In genomic region chr10:22072739-22073138, GRCm38 (mm10) we compare ENCODE assay signal across 22 mouse cellular contexts. TPM values are rescaled to one million over a fixed set of nuclear protein-coding genes. Genes with fewer than 3 reads are reported as not detected.
DNase-seq lines count a peak whose midpoint lies in the region; ATAC-seq and TF ChIP-seq lines count a peak whose summit lies in the region.
"Had no signal": no experiment of that assay in that cellular context is flagged by ENCODE, and none has a peak within 500 bp of the region (broad histone marks: within the 10 kb centered on the region; RNA-seq: fewer than 3 reads in every experiment).

No protein-coding gene starts in this region.

- H3K79me2 ChIP-seq in liver, adult 2 months (ENCODE audit: control insufficient read depth, insufficient read depth, low read length) = no peaks in the 10 kb centered on the region

- H3K4me2 ChIP-seq in forebrain, embryonic 11.5 days (ENCODE audit: low read depth, low read length, severe bottlenecking) = no peak overlapping the region
- H3K4me2 ChIP-seq: liver, embryonic 13.5 days; neural tube, embryonic 13.5 days had no signal

- no peak overlapping the region for H3K4me3 ChIP-seq in gastrocnemius, adult 2 months
- no peak overlapping the region for H3K4me3 ChIP-seq in liver, adult 2 months (ENCODE audit: insufficient read depth, low read depth, low read length)
- H3K4me3 ChIP-seq in ES-Bruce4 (ENCODE audit: low read depth, low read length) = no peak overlapping the region
- no peak overlapping the region for H3K4me3 ChIP-seq in forebrain, embryonic 11.5 days (ENCODE audit: low read depth, low read length)
- H3K4me3 ChIP-seq: erythroblast, embryonic 14.5 days; liver, embryonic 13.5 days; neural tube, embryonic 13.5 days had no signal

- H3K27ac ChIP-seq in gastrocnemius, adult 2 months = no peak overlapping the region
- no peak overlapping the region for H3K27ac ChIP-seq in liver, adult 2 months (replicated peaks; ENCODE audit: insufficient read depth, low read depth, low read length)
- no peak overlapping the region for H3K27ac ChIP-seq in ES-Bruce4 (ENCODE audit: insufficient read depth, low read length)
- no peak overlapping the region for H3K27ac ChIP-seq in forebrain, embryonic 11.5 days (ENCODE audit: low read depth, low read length)
- H3K27ac ChIP-seq: liver, embryonic 13.5 days; neural tube, embryonic 13.5 days had no signal

- H3K9me3 ChIP-seq in ES-Bruce4 (replicated peaks; ENCODE audit: control insufficient read depth, insufficient read depth, low read length, poor library complexity, severe bottlenecking) = no peaks in the 10 kb centered on the region
- no peaks in the 10 kb centered on the region for H3K9me3 ChIP-seq in forebrain, embryonic 11.5 days (ENCODE audit: control insufficient read depth, low read length)
- H3K9me3 ChIP-seq: liver, embryonic 13.5 days; neural tube, embryonic 13.5 days had no signal

- 64% methylated on average over 2 of the region's 2 CpGs for WGBS in liver, adult 2 months
- WGBS in forebrain, embryonic 11.5 days = 65% methylated on average over 2 of the region's 2 CpGs

- TF ChIP-seq POLR2A in liver, adult 2 months (IDR thresholded peaks at IDR 0.05; ENCODE audit: extremely low read depth, insufficient read depth, low read length) = no peak
- no peak for TF ChIP-seq POLR2A in ES-Bruce4 (IDR thresholded peaks at IDR 0.05; ENCODE audit: insufficient read depth, low read length)

- H3K4me1 ChIP-seq in liver, adult 2 months (ENCODE audit: control insufficient read depth, insufficient read depth, low read length) = no peaks in the 10 kb centered on the region
- no peaks in the 10 kb centered on the region for H3K4me1 ChIP-seq in ES-Bruce4 (ENCODE audit: control insufficient read depth, insufficient read depth, low read length)
- H3K4me1 ChIP-seq in forebrain, embryonic 11.5 days (replicated peaks; ENCODE audit: control insufficient read depth, insufficient read depth, low read length) = no peaks in the 10 kb centered on the region
- H3K4me1 ChIP-seq: liver, embryonic 13.5 days; neural tube, embryonic 13.5 days had no signal

- no peak for DNase-seq in gastrocnemius, adult 2 months
- no peak for DNase-seq in gastrocnemius, postnatal 25 days
- DNase-seq in liver, adult 2 months (ENCODE audit: extremely low read depth, low read depth, low spot score) = peak; percentile 28
- DNase-seq in liver = no peak
- peak; percentile 15 for DNase-seq in lung, postnatal 14 days
- DNase-seq in forebrain, embryonic 11.5 days (ENCODE audit: low spot score) = no peak
- DNase-seq: cerebellum, adult 8-10 months; embryo, embryonic 11 days; liver, embryonic 13.5 days had no signal

- TF ChIP-seq CTCF in gastrocnemius, adult 2 months (IDR thresholded peaks at IDR 0.05) = peak; percentile 19; the same call in 1 of the 2 replicates
- TF ChIP-seq CTCF in liver, adult 2 months (IDR thresholded peaks at IDR 0.05; ENCODE audit: low read depth, low read length) = peak; percentile 42; the same call in 1 of the 2 replicates
- peak; percentile 9 for TF ChIP-seq CTCF in ES-Bruce4 (IDR thresholded peaks at IDR 0.05; ENCODE audit: low read depth, low read length)

- no peak for TF ChIP-seq EP300 in ES-Bruce4 (IDR thresholded peaks at IDR 0.05; ENCODE audit: insufficient read depth, low read depth, low read length)

- intact Hi-C loops in gastrocnemius, adult 2 months (cut with DNase I) = no loop called here

- no peak overlapping the region for H3K9ac ChIP-seq in liver, adult 2 months (ENCODE audit: low read depth, low read length)
- no peak overlapping the region for H3K9ac ChIP-seq in ES-Bruce4 (ENCODE audit: low read depth, poor library complexity, severe bottlenecking)
- H3K9ac ChIP-seq in forebrain, embryonic 11.5 days (ENCODE audit: low read length) = no peak overlapping the region
- H3K9ac ChIP-seq: liver, embryonic 13.5 days; neural tube, embryonic 13.5 days had no signal

- H3K36me3 ChIP-seq in liver, adult 2 months (ENCODE audit: control insufficient read depth, insufficient read depth, low read length) = no peaks in the 10 kb centered on the region
- H3K36me3 ChIP-seq in ES-Bruce4 (ENCODE audit: control insufficient read depth, insufficient read depth, low read length, poor library complexity, severe bottlenecking) = no peaks in the 10 kb centered on the region
- H3K36me3 ChIP-seq in forebrain, embryonic 11.5 days (ENCODE audit: control insufficient read depth, insufficient read depth, low read length) = no peaks in the 10 kb centered on the region
- H3K36me3 ChIP-seq: liver, embryonic 13.5 days; neural tube, embryonic 13.5 days had no signal

- no peaks in the 10 kb centered on the region for H3K27me3 ChIP-seq in liver, adult 2 months (ENCODE audit: control insufficient read depth, insufficient read depth, low read length)
- no peaks in the 10 kb centered on the region for H3K27me3 ChIP-seq in ES-Bruce4 (ENCODE audit: control insufficient read depth, insufficient read depth, low read length, poor library complexity, severe bottlenecking)
- H3K27me3 ChIP-seq in forebrain, embryonic 11.5 days (ENCODE audit: control insufficient read depth, insufficient read depth, low read length) = no peaks in the 10 kb centered on the region
- H3K27me3 ChIP-seq: liver, embryonic 13.5 days; neural tube, embryonic 13.5 days had no signal

- no peak for ATAC-seq in granulocyte monocyte progenitor cell, adult 5-6 weeks (replicated peaks; ENCODE audit: poor library complexity, severe bottlenecking)
- no peak for ATAC-seq in forebrain, embryonic 11.5 days (replicated peaks; ENCODE audit: low FRiP score)
- ATAC-seq: hindbrain, embryonic 16.5 days had no signal

RNA-seq across cellular contexts. Expression of gene 4930444G20Rik, which starts 4.9 kb away (rescaled TPM):
- not detected for total RNA-seq in gastrocnemius, adult 2 months (2021)
- not detected for total RNA-seq in gastrocnemius, postnatal 25 days (2021)
- total RNA-seq in liver, adult 2 months (2014; rRNA removed) = not detected in 2 replicates
- polyA plus RNA-seq in liver, adult 2 months (2012; rRNA removed) = not detected in 2 replicates
- polyA plus RNA-seq in ES-Bruce4 (2011; ENCODE audit: insufficient read depth, insufficient read length, low read depth, missing spikeins) = not detected in 2 replicates
- not detected in 2 replicates for total RNA-seq in granulocyte monocyte progenitor cell, adult 5-6 weeks (2014; fragmentation: Nextera tagmentation)
- not detected in 2 replicates for total RNA-seq in granulocyte monocyte progenitor cell, adult 5-6 weeks (2017)
- not detected in 2 replicates for polyA plus RNA-seq in forebrain, embryonic 11.5 days (2014; fragmentation: Nextera tagmentation; extraction: Ambion mirVana)
- total RNA-seq: heart, postnatal 10 days; layer of hippocampus, adult 18-20 months; left cerebral cortex, postnatal 14 days; megakaryocyte, adult 5-6 weeks; midbrain, postnatal 0 days had no signal
- polyA plus RNA-seq: C2C12; erythroblast, embryonic 14.5 days; gonadal fat pad, adult 2 months; hindbrain, embryonic 16.5 days; liver, embryonic 13.5 days; midbrain, postnatal 0 days; neural tube, embryonic 13.5 days; small intestine, adult 2 months had no signal

Comparison
In these comparisons a context has a peak if more than half of its experiments do, and no peak if none do; other contexts are left out.
1. DNase-seq: peak in liver, adult 2 months (single experiment) and lung, postnatal 14 days (single experiment); none in gastrocnemius, adult 2 months (single experiment), gastrocnemius, postnatal 25 days (single experiment), liver (single experiment) and forebrain, embryonic 11.5 days (single experiment).
2. Peak in every context shown above with its lines, with median percentiles within 50 percentile points of each other: CTCF ChIP-seq.